Mouse (Mus musculus) megakaryocyte, embryonic 14.5 days (primary cell): ENCODE measurements at regions not wholly inside any gene's neighbourhood (a gene's known extent, or its start where the extent isn't known, plus 50 kb on each side); places are given as distances from the start of the nearest gene placed in this dataset.

Experiments
- FLI1 ChIP-seq: IDR thresholded peaks from 2 replicates; pipeline ENCODE4 v1.6.1; 2012; ENCODE audit warnings: low read length, inconsistent platforms, mixed read lengths
- GATA1 ChIP-seq: IDR thresholded peaks from 3 replicates; pipeline ENCODE4 v1.6.1; 2012; ENCODE audit warnings: mixed read lengths, low read length, inconsistent platforms, borderline replicate concordance

GRCm38 (mm10) chr1:63977302-63977888, 144.7 kb downstream of the Klf7 start:
- TF ChIP-seq GATA1, result no peak
- TF ChIP-seq FLI1, result no peak
